Mouse (Mus musculus): ENCODE data around the gene Ccdc97.

DNA sequence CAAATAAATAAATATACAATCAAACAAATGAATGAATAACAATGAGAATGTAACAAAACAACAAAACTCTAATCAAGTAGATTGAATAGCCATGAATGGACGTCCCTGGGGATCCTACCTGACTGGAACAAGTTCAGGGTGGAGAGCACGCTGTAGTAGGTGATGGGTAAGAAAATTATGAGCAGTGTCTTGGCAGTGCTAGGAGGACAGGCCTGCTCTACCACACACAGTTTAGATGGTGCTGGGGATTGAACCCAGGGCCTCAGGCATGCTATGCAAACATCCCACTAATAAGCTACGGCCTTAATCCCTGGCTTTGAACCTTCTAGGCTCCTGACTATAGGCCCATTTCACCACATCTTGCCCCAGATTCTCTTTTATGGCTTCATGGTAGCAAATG lies 1.4 kb downstream of the Ccdc97 start:
- TF ChIP-seq CTCF (conservative IDR thresholded peaks at IDR 0.05; ENCODE audit: insufficient read depth, insufficient read length, low read depth, low read length), result no peak
- no peak for TF ChIP-seq POLR2A (IDR thresholded peaks at IDR 0.05; ENCODE audit: low read depth, low read length)
